ENCODE assay signal across 15 mouse cellular contexts in the genomic region with DNA sequence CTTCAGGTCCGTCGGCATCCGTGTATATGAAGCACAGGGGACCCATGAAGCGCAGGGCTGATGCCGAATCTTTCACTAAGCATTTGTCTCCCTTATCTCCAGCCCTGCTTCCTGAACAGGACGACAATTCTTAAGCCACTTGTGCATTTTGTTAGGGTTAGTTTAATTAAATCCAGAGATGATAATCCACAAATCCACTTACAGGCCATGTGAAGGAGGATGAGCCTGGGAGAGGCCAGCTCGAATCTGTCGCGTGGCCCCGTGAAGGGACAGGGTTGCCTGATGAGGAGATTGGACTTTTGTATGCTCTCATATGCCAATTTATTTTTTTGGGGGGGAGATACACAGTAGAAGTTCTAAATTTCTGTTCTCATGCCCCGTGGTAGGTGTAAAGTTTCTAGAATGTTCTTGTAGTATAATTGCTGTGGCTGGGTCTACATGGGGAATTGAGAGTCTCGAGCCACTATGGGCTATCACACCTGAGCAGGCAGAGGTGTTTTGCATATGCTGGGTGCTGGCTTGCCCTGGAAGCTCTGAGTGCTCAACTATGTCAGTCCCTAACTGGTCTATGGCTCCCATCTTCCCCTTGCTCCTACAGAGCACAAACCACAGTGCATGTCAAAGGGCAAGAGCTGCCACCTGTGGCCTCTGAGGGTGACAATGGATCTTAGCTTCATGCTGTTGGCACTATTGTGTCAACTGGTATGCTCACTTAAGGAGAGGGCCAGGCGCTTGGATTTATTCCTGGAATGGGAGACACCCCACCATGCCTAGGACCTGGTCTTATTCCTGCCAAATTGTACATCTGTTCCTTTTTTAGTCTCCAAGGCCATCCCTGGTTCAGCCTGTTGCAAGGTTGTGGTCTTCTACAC. TPM values are rescaled to one million over a fixed set of nuclear protein-coding genes. Genes with fewer than 3 reads are reported as not detected.
DNase-seq lines count a peak whose midpoint lies in the region; ATAC-seq and TF ChIP-seq lines count a peak whose summit lies in the region.
"Had no signal": no experiment of that assay in that cellular context is flagged by ENCODE, and none has a peak within 500 bp of the region (broad histone marks: within the 10 kb centered on the region; RNA-seq: fewer than 3 reads in every experiment).

No protein-coding gene starts in this region.

- no peak for TF ChIP-seq POLR2A in lung, adult 2 months (IDR thresholded peaks at IDR 0.05; ENCODE audit: borderline replicate concordance, extremely low read depth, low read depth, low read length)

- no peaks in the 10 kb centered on the region for H3K9me3 ChIP-seq in neural tube, embryonic 13.5 days
- H3K9me3 ChIP-seq in forebrain, embryonic 12.5 days = no peaks in the 10 kb centered on the region
- H3K9me3 ChIP-seq: G1E; intestine, embryonic 15.5 days; limb, embryonic 12.5 days had no signal

- no peak overlapping the region for H3K4me2 ChIP-seq in neural tube, embryonic 13.5 days
- H3K4me2 ChIP-seq in forebrain, embryonic 12.5 days = no peak overlapping the region
- H3K4me2 ChIP-seq: intestine, embryonic 15.5 days; limb, embryonic 12.5 days had no signal

- DNase-seq in cerebellum, postnatal 25 days = peak; percentile 52 to 55
- DNase-seq in cerebellum, adult 8-10 months = no peak
- DNase-seq in neural tube, embryonic 10.5 days (ENCODE audit: extremely low spot score, low spot score) = no peak
- peak; percentile 73 for DNase-seq in retina, postnatal 1 day
- no peak for DNase-seq in ovary, postnatal 36 days (ENCODE audit: low spot score)
- no peak for DNase-seq in lung, adult 2 months
- DNase-seq: liver, postnatal 0 days; right cerebral cortex, postnatal 25 days had no signal

- no peak for TF ChIP-seq CTCF in lung, adult 2 months (IDR thresholded peaks at IDR 0.05; ENCODE audit: insufficient read depth, low read length)

- WGBS in neural tube, embryonic 13.5 days = 61% methylated on average over 13 of the region's 13 CpGs
- 59% methylated on average over 13 of the region's 13 CpGs for WGBS in forebrain, embryonic 12.5 days
- 70% methylated on average over 13 of the region's 13 CpGs for WGBS in lung, adult 2 months

- peaks cover 4% of the 10 kb centered on the region for H3K27me3 ChIP-seq in neural tube, embryonic 13.5 days
- H3K27me3 ChIP-seq in forebrain, embryonic 12.5 days = peaks cover 22% of the 10 kb centered on the region
- H3K27me3 ChIP-seq: intestine, embryonic 15.5 days had no signal

- no peak overlapping the region for H3K9ac ChIP-seq in neural tube, embryonic 13.5 days
- no peak overlapping the region for H3K9ac ChIP-seq in forebrain, embryonic 12.5 days
- H3K9ac ChIP-seq: intestine, embryonic 15.5 days; limb, embryonic 12.5 days; liver, postnatal 0 days had no signal

- peaks cover 81% of the 10 kb centered on the region for H3K4me1 ChIP-seq in neural tube, embryonic 13.5 days (replicated peaks)
- peaks cover 86% of the 10 kb centered on the region for H3K4me1 ChIP-seq in forebrain, embryonic 12.5 days
- H3K4me1 ChIP-seq in lung, adult 2 months (ENCODE audit: control insufficient read depth, insufficient read depth, low read length) = peaks cover 21% of the 10 kb centered on the region

- no peak for ATAC-seq in neural tube, embryonic 13.5 days (ENCODE audit: low read depth)
- no peak for ATAC-seq in forebrain, embryonic 12.5 days (ENCODE audit: low FRiP score)
- ATAC-seq: intestine, embryonic 15.5 days; liver, postnatal 0 days had no signal

- no peak overlapping the region for H3K4me3 ChIP-seq in neural tube, embryonic 13.5 days
- no peak overlapping the region for H3K4me3 ChIP-seq in forebrain, embryonic 12.5 days (replicated peaks)
- H3K4me3 ChIP-seq in lung, adult 2 months (replicated peaks; ENCODE audit: extremely low read depth, low read depth, low read length) = no peak overlapping the region
- H3K4me3 ChIP-seq: intestine, embryonic 15.5 days; limb, embryonic 12.5 days had no signal

- H3K27ac ChIP-seq in neural tube, embryonic 13.5 days (replicated peaks) = 0 out of 2 replicates have a peak overlapping the region, but pooled peaks have one; percentile 81
- peak overlapping the region; percentile 91 for H3K27ac ChIP-seq in forebrain, embryonic 12.5 days
- H3K27ac ChIP-seq: intestine, embryonic 15.5 days; kidney, postnatal 0 days; limb, embryonic 12.5 days; stomach, postnatal 0 days had no signal

- no peaks in the 10 kb centered on the region for H3K36me3 ChIP-seq in neural tube, embryonic 13.5 days
- no peaks in the 10 kb centered on the region for H3K36me3 ChIP-seq in forebrain, embryonic 12.5 days (replicated peaks)
- H3K36me3 ChIP-seq: G1E; intestine, embryonic 15.5 days; limb, embryonic 12.5 days had no signal

RNA-seq across cellular contexts. Expression of a gene that starts 34.5 kb away (rescaled TPM):
- polyA plus RNA-seq in neural tube, embryonic 13.5 days (2015; fragmentation: Nextera tagmentation; extraction: Ambion mirVana) = 75.6 and 76.1 TPM in 2 replicates
- polyA plus RNA-seq in forebrain, embryonic 12.5 days (2016; fragmentation: Nextera tagmentation; extraction: Ambion mirVana) = 49.9 and 60.6 TPM in 2 replicates
- polyA plus RNA-seq in lung, adult 2 months (2012; rRNA removed) = 176 and 184 TPM in 2 replicates

RNA-seq across cellular contexts. Expression of a gene that starts 38.0 kb away (rescaled TPM):
- polyA plus RNA-seq in neural tube, embryonic 13.5 days (2015; fragmentation: Nextera tagmentation; extraction: Ambion mirVana) = 33.5 and 40.5 TPM in 2 replicates
- polyA plus RNA-seq in forebrain, embryonic 12.5 days (2016; fragmentation: Nextera tagmentation; extraction: Ambion mirVana) = 200 and 211 TPM in 2 replicates
- 11.1 and 12.6 TPM in 2 replicates for polyA plus RNA-seq in lung, adult 2 months (2012; rRNA removed)

Comparison
In these comparisons a context has a peak if more than half of its experiments do, and no peak if none do; other contexts are left out.
1. DNase-seq: peak in cerebellum, postnatal 25 days (2 of 2) and retina, postnatal 1 day (single experiment); none in cerebellum, adult 8-10 months (single experiment), neural tube, embryonic 10.5 days (single experiment), ovary, postnatal 36 days (single experiment) and lung, adult 2 months (single experiment).